Mouse (Mus musculus) CD4-positive naive resting alpha-beta T cell, adult 76 days (primary cell): Measurements from ENCODE around the gene Dcun1d2. TPM values are rescaled to one million over a fixed set of nuclear protein-coding genes. Genes with fewer than 3 reads are reported as not detected.

ENCODE experiments used
- total RNA-seq: library from RNA; stranded (reverse); gene quantifications from one replicate; pipeline ENCODE4 v1.2.4, GENCODE M21; 2023

Dcun1d2 gene
- 11.8 TPM for total RNA-seq

GRCm38 (mm10) chr8:13287692-13288623 is at the start of gene Dcun1d2, which contains the start of gene Tmco3:
Gene Dcun1d2 (minus strand): TSS chr8:13288131.
Gene Tmco3 (plus strand): TSS chr8:13288190.

GRCm38 (mm10) chr8:13254019-13254418 is 33.9 kb downstream of the Dcun1d2 start, which contains the start of gene Adprhl1:
Gene Adprhl1 (minus strand): TSS chr8:13254162.

Other genes with a start within 250 kb of the Dcun1d2 start
- not detected for gene Proz, start 227.2 kb downstream of the Dcun1d2 start, total RNA-seq
- 39.7 TPM for gene Pcid2, start 182.7 kb downstream of the Dcun1d2 start, total RNA-seq
- gene Cul4a, start 182.5 kb downstream of the Dcun1d2 start, total RNA-seq = 32.2 TPM
- 96.8 TPM for gene Lamp1, start 129.0 kb downstream of the Dcun1d2 start, total RNA-seq
- not detected for gene Grtp1, start 87.5 kb downstream of the Dcun1d2 start, total RNA-seq
- gene Adprhl1, start 34.0 kb downstream of the Dcun1d2 start, total RNA-seq = not detected
- 12.0 TPM for gene Tmco3, start 59 bp upstream of the Dcun1d2 start, total RNA-seq
- 26.7 TPM for gene Tfdp1, start 50.6 kb upstream of the Dcun1d2 start, total RNA-seq
- not detected for gene Atp4b, start 108.7 kb upstream of the Dcun1d2 start, total RNA-seq
- gene Grk1, start 117.0 kb upstream of the Dcun1d2 start, total RNA-seq = not detected
- gene Tmem255b, start 147.1 kb upstream of the Dcun1d2 start, total RNA-seq = not detected
- 0.50 TPM for gene Gas6, start 206.4 kb upstream of the Dcun1d2 start, total RNA-seq